Mouse (Mus musculus): ENCODE results near the gene Tomm40l.

The Tomm40l gene

DNA sequence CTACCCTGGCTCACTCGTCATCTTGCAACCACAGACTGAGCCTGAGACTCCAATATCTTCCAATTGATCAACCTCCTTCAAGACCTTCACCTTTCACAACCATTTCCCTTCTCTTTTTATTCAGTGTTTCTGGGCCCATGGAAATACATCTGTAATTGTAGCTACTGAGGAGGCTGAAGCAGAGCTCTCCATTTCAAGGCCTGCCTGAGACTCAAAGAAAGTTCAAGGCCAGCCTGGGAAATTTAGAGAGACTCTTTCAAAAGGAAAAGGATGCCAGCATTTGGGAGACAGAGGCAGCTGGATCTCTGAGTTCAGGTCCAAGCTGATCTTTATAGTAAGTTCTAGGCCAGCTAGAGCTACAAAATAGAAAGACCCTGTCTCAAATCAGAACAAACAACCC, 5.6 kb upstream of the Tomm40l start:
- no peak for DNase-seq (ENCODE audit: low spot score)

DNA sequence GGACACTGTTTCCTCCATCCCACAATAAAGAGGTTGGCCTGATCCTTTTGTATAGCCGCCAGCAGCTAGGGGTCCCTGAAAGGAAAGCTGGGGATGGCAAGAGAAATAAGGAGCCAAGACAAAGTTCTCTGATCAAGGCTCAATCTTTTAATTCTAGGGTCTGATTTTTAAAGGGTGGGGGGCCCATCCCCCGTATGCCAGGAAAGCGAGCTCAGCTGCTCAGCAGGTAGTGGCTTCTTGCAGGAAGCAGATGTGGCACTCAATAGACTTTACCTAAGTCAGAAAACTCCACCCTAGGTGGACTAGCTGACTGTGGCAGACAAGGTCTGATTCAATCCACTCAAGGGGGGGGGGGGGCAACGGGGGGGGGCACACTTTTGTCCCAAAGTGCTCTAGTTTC, 4.5 kb upstream of the Tomm40l start:
- no peak for DNase-seq (ENCODE audit: low spot score)

DNA sequence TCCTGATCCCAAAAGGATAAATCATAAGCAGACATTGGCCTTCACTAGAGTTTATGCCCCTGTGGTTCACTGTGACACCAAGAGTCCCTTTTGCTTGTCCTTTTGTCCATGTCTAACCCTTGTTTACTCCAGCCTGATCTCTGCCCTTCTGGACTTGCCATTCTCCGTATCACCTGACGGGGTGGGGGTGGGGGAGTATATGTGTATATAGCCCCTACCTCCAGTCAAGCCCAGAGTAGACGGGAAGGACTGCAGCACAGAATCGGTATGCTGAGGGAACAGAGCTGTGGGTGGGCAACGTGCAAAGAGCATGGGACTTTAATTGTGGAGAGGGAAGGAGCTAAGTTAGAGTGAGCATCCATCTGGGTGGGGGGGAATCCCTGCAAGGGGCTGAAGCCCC, 2.5 kb upstream of the Tomm40l start, which contains the start of gene Apoa2:
TSS of gene Apoa2 (plus strand) at position 198 of the 400 bp plus-strand sequence.
- DNase-seq (ENCODE audit: low spot score), result no peak

DNA sequence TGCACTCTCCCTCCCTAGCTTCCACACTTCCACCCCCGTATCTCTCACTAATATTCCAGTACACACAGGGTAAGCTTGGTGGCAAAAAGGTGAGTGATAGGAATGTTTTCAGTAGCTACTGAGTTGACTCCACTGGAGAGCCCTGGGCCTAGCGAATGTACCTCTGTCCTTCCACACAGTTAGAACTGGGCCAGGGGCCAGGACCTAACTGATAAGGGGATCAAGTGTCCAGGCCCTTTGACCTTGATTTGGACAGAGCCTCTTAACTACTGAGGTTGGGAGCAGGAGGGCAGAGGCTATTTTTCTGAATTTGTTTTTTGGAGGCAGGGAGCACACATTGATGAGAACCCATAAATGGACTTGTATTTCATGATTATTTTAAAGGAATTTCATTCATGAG, 1.5 kb upstream of the Tomm40l start:
- DNase-seq (ENCODE audit: low spot score), result no peak

DNA sequence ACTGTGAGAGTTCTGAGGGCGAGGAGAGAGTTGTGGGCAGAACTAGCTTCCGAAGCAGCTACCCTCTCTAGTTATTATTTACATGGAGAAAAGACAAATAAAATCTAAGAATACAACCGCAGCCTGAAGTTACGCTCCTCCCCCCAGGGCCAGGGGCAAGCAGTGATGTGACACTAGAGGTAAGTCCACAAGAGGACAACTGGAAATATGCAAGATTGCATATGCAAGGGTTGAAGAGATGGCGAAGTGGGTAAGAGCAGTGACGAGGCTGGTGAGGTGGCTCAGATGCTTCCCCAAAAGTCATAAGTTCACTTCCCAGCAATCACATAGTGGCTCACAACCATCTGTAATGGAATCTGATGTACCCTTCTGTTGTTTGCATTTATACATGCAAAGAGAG, 854 bp upstream of the Tomm40l start:
- DNase-seq (ENCODE audit: low spot score), result no peak

DNA sequence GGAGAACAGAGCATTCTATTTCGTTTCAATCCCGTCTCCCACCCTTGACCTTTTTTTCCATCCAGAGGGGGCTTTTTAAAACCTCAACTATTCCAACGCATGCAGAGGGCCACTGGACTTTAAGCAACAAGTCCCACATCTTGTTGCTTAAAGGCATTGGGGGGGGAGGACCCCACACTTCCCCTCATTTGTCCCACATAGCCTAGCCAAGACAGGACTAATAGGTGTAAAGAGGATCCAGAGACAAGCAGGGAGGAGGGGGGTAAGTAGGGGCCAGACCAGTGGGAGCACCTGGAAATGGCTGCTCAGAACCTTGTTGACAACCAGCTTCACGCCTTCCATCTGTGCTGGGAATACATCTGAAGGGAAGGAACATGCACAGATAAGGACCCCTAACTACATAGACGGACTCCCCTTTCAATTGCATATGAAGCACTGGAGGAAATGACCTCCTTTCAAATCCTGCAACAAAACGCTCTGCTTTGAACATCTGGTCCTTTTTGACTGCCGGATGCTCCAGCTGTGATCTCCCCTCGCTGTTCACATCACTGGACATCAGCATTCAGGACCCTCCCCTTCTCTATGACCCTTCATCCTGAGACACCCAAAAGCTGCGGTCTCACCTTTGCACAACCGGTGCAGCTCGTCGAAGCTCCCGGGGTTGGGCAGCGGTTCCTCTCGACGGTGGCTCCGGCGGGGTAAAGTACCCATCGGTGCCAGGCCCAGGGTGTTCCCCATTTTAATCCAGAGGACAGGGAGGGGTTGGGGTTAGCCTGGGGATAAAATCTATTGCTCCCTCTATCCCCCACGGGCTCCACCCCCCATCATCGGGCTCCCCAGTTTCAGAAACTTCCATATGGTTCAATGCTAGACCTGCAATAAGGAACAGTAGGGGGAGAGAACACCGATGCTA, 777 bp downstream of the Tomm40l start:
- peak; percentile 37 for DNase-seq (ENCODE audit: low spot score)

DNA sequence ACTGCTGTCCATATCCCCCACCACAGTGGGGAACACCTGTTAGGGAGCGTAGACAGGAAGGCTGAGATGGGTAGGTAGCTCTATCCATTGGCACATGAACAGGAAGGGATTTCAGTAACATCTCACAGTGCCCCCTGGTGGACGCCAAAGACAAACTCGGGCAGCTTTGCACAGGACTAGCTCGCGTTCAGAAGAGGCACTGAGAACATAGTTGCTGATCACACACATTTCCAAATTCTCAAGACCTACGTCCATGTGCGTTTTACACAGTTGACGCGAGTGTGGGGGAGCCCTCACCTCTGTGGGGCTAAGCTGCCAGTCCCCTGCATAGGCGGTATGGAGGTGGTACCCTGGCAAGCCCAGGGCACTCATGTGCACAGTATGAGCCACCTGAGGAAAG, 1.4 kb downstream of the Tomm40l start:
- peak; percentile 91 for DNase-seq (ENCODE audit: low spot score)

DNA sequence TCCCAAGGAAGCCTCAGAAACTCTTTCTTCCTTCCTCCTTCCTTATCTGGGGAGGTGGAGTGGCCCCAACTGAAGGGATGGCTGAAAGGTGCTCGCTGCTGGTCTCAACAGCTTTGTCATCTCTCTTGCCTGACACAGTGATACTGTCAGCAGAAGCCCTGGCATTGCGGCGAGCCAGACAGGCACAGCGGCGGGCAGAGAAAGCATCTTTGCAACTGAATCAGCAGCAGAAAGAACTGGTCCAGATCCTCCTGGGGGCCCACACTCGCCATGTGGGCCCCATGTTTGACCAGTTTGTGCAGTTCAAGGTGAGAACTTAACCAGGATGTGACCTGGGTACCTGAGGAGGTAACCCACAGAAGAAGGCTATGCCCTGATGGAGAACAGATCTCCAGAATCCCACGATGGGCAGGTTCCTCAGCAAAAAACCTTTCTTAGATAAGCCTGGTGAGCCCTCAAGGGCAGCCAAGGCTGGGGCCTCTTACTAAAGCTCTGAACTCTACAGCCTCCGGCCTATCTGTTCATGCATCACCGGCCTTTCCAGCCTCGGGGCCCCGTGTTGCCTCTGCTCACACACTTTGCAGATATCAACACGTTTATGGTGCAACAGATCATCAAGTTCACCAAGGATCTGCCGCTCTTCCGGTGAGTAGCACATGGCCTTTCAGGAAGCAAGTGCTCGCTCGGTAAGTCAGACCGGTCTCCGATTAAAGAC, 5.9 kb downstream of the Tomm40l start:
- no peak for DNase-seq (ENCODE audit: low spot score)

DNA sequence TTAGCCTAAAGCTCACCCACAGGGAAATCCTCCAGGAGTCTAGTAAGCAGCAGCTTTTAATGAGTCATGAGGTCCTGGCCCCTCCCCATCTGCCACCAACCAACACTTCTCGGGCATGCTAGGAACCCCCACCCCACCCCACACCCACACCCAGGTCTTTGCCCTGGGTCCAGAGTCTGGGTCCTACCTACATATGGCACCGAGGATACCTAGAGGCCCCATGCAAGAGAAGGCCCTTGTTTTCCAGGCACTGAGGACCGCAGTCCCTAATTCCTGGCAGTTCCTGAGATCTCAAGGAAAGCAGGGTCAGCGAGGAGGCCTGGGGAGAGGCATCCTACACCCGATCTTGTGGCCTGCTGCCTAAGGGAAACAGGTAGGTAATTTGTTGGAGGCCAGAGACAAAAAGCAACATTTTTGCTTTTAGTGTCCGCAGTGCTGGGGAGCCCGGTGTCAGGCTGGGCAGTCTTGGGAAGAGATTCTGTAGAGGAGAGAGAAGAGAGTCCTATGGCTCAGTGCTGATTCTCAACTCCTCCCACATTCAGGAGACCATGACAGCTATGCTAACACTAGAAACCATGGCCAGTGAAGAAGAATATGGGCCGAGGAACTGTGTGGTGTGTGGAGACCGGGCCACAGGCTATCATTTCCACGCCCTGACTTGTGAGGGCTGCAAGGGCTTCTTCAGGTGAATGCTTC, 8.4 kb downstream of the Tomm40l start, which contains the start of gene Nr1i3:
TSS of gene Nr1i3 (plus strand) at position 170 of the 696 bp plus-strand sequence.
- DNase-seq (ENCODE audit: low spot score), result no peak

DNA sequence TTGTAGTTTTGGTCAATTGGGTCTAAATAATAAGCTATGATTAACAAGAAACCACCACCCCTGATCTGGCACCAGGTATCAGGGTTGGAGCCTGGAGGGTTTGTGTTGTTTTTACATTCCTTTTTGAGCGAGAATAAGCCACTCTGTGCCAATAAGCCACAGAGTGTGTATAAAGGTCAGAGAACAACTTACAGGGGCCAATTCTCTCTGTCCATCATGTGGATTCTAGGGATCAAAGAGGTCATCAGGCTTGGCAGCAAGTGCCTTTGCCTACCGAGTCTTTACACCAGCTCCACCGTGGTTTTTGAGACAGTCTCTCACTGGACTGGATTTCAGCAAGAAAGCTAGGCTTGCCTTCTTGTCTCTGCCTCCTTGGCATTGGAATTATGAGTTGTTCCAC, 9.5 kb downstream of the Tomm40l start:
- no peak for DNase-seq (ENCODE audit: low spot score)

DNA sequence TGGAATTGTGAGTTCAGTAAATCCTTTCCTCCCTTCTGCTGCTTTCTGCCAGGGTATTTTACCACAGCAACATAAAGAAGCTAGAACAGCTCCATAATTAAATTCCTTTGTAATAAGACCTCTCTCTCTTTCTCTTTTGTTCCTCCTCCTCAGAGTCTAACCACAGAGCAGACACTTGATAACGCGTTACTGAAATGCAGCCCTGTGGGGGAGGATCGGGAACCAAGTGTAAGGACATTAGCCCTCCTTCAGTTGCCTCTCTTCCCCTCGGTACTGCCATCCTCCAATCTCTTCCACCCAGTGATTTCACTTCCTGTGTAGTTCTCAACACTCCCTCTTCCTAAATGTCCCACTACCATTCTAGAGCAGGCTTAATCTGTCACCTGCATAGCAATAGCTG, 12.9 kb downstream of the Tomm40l start:
- DNase-seq (ENCODE audit: low spot score), result no peak

DNA sequence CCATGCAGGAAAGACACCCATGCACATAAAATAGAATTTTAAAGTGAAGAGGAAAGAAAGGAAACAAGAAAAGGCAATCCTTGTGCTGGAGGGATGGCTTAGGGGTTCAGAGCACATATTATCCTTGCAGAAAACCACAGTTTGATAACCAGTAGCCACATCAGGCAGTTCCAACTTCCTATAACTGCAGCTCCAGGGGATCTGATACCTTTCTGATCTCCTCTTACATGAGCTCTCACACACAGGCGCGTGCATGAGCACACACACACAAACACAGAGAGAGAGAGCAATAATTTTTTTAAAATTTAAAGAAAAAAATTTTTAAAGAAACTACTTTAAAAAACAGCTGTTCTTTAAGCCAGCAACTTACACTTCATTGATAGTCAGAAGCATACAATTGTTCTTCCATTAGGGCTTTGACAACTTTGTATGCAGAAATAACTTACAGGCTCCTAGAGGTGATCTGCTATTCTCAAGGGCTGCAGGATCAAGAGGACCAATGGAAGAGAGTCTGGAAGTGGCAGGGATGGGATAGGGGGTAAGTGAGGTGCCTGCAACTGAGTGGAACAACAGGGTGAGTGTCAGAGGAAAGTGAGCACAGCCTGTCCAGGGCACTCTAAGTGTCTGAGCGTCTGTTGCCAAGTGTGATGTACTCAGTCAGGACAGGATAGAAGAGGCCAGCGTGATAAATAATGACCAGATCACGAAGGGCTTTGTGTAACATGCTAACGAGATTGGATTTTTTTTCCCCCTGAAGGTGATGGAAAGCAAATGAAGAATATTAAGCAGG, 16.4 kb downstream of the Tomm40l start:
- no peak for DNase-seq (ENCODE audit: low spot score)

DNA sequence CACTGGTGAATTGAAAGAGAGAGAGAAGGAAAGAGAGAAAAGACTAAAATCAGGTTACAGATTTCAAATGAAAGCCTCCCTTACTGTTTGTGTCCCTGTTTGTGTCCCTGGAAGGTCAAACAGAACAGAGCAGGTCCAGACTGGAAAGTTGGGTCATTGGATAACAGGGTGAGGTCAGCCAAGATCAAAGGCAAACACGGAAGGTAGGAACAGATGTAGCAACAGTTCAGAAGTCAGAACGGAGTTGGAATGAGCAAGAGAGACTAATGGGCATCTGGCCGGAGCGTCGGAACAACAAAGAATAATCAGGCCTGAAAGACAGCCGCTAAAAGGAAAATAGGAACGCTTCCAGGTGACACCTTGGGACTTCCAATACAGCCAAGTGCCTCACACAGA, 18.1 kb downstream of the Tomm40l start:
- DNase-seq (ENCODE audit: low spot score), result no peak

DNA sequence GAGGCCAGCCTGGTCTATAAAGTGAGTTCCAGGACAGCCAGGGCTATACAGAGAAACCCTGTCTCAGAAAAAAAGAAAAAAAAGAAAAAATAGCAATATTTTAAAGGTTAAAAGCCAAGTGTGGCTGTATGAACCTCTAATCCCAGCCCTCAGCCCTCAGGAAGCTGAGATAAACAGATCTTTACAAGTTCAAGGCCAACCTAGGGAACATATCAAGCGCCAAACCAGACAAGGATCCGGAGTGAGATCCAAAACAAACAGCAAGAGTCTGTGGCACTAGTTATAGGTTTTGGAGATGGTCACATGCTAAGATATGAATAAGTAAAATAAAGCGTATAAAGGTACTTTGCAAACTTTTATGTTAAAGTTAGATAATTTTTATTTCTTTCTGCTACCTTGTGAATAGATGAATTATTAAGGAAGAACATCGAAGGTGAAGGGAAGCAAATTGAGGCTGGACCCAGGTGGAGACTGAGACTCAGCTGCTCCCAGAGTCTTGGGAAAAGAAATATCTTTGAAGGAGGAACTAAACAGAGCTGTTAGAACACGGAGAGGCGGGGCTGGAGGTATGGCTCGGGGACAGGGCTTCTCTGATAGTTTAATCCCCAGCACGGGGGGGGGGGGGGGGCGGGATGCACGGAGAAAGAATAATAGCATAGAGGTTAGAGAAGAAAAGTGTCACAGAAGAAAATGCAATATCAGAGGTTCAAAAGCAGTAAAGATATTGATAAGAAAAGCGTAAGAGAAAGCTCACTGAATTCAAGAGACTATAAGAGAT, 18.7 kb downstream of the Tomm40l start:
- DNase-seq (ENCODE audit: low spot score), result no peak

DNA sequence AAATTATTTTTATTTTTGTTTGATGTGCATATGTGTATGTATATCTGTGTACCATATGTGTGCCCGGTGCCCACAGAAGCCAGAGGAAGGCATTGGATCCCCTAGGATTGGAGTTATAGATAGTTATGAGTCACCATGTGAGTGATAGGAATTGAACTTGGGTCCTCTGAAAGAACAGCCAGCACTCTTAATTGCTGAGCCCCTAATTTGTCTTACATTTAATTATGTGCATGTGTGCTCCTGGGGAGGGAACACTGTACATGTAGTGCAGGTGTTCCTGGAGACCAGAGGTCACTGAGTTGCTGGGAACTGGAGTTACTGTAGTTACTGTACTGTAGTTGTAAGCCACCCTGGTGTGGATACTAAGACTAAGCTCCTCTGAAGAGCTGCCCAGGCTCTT, 21.5 kb downstream of the Tomm40l start:
- no peak for DNase-seq (ENCODE audit: low spot score)

DNA sequence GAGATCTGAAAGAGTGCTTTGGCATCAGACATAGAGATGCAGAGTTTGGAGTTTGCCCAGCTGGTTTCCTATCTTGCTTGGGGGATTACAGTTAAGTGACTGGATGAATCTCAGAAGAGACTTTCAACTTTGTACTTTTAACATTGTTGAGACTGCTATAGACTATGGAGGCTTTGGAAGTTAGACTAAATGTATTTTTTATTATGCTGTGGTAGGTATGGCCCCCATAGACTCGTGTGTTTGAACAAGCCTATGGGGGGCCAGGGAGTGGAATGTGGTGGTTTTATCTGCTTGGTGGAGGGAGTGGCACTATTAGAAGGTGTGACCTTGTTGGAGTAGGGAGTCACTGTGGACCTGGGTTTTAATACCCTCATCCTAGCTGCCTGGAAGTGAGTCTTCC, 22.8 kb downstream of the Tomm40l start:
- DNase-seq (ENCODE audit: low spot score), result no peak

DNA sequence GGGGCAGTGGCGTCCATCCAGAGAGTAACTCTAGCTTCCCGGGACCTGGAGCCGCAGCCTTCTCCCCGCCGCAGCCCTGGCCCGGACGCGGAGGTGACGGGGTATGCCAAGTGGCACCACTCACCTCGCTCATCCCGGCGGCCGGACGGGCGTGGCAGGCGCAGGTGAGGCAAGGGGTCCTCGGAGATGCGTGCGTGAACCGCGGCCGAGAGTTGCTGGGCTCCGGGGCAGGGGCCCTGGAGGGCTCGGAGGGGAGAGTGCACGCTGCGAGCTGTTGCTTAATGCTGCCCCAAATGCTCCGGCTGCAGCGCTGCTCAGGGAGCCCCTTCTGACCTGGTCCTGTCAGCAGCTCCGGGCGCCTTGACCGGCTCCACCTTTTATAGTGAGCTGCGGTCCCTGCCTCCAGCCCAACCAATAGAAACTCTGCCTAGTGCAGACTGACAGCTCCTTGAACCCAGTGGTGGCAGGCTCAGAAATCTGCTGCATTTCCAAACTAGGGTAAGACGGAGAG, 26.4 kb downstream of the Tomm40l start, which contains the start of gene Pcp4l1:
TSS of gene Pcp4l1 (minus strand) at position 382 of the 511 bp plus-strand sequence.
- DNase-seq (ENCODE audit: low spot score), result peak; percentile 80

DNA sequence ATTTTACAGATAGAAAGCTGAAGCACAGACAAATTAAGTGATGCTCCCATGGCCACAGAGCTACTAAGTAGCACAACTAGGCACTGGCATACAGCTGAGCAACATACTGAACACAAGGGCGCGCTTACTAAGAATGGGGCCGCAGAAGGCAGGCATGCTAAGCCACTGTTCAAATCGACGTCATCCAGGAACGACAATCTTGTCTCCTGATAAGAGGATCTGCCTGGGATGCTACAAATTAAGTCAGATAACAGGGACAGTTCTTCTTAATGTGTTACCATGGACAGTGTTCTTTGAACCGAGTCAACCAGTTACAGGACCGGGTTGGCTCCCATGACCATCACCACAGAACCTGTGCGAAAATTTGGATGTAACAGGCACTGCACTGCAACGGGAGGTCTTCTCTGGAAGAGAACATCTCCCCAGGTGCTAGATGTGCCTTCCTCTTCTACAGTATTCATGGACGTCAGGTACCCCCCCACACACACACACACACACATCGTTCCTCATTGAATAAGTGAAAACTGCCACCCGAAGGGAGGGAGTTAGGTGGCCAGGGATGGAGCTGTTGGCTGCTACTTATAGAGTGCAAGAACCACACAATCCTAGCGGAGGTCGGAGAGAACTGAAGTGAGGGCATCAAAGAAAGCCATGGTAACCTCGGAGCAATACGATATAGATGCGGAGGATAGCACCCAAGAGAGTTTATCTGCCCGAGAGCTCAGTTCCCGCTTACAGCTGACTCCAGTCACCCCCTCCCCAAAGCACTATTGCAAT, 27.1 kb downstream of the Tomm40l start:
- peak; percentile 33 for DNase-seq (ENCODE audit: low spot score)

DNA sequence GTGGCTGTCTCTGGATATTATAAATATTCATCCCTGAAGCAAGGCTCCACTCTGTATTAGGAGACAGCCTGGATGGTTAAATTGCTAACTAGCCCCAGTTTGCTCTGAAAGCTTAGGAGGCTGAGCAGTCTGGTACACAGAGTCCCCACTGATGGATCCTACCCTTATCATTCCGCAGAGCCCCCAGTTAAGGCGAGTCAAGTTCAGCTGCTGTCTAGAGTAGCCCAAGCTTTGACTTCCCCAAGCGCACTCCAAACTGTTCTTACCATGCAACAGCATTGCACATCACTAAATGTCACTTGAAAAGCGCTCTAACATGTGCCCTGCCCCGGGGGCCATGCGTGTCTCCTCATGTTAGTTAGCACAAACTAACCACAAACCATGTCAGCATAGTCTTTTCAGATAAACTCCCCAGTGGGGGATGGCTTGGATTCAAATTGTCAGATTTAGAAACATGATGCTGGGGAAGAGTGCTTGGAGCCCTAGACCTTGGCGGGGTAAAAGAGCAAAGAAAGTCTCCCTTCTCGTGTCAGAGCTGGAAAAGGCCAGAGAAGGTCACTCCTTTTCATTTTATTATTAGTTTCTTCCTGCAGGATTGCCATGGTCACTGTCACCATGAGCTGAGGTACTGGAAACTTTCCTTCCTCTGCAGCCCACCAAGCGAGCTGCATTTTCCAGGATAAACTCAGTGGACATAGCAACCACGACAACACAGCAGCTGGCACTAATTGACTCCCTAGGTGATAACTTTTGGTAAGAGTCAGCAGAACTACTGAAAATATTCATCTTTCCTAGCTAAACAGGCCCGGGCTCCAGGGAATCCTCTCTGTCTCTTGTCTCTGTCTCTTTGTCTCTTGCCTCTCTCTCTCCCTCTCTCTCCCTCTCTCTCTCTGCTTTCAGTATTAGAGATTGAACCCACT, 28.1 kb downstream of the Tomm40l start:
- DNase-seq (ENCODE audit: low spot score), result peak; percentile 23
